Mouse (Mus musculus) brain, embryonic 14.5 days (tissue): ENCODE results near the gene Tbl3.

ENCODE experiments used
- CTCF ChIP-seq: fragments of 200-500 bp; IDR thresholded peaks from 2 replicates; pipeline ENCODE4 v1.5.1; 2012; ENCODE audit warnings: inconsistent platforms, mild to moderate bottlenecking, moderate library complexity, borderline replicate concordance; ENCODE audit not compliant: insufficient read depth, insufficient read length; ENCODE audit errors: extremely low read depth
- POLR2A ChIP-seq: fragments of 200-500 bp; IDR thresholded peaks from 2 replicates; pipeline ENCODE4 v1.6.1; 2012; ENCODE audit warnings: mild to moderate bottlenecking, inconsistent platforms, borderline replicate concordance; ENCODE audit not compliant: poor library complexity, insufficient read depth, insufficient read length, severe bottlenecking; ENCODE audit errors: extremely low read depth

DNA sequence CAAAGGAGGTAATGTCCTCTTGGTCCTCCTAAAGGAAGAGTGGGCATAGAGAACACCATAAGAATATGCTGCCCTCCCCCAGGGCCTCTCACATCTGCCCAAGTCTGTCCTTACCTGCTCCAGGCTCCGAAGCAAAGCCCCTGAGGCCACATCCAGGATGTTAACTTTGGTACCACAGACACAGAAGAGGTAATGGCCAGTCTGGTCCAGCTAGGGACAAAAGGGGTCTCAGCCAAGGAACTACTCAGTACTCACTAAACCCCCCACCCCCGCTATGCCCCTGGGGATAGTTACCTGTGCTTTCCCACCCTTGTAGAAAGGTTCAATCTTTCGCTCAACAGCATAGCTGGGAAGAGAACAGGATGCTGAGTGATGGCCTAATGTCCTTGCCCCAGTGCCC lies 1.6 kb downstream of the Tbl3 start:
- no peak for TF ChIP-seq CTCF
- TF ChIP-seq POLR2A, result no peak
